Mouse (Mus musculus): ENCODE measurements around the gene Krtap1-4.

Krtap1-4 gene

GRCm38 (mm10) chr11:99550765-99551164, 32.7 kb downstream of the Krtap1-4 start, which contains the start of gene Krtap3-3:
Gene Krtap3-3, minus strand, starts transcription at chr11:99550865.
- DNase-seq (ENCODE audit: low spot score), result no peak

- DNase-seq (ENCODE audit: low spot score), result no peak
Observed at GRCm38 (mm10) chr11:99547892-99548291, 35.6 kb downstream of the Krtap1-4 start.

- DNase-seq (ENCODE audit: low spot score), result peak; percentile 56
Observed at GRCm38 (mm10) chr11:99539721-99540120, 43.7 kb downstream of the Krtap1-4 start.

Data from ovary, postnatal 36 days (tissue).